Mouse (Mus musculus) E14TG2a.4 (cell line): ENCODE data around the gene Paqr8.

ENCODE experiments used
- CTCF ChIP-seq: conservative IDR thresholded peaks from 2 replicates; pipeline ENCODE4 v1.5.1; 2014; ENCODE audit warnings: low read length
- NANOG ChIP-seq: IDR thresholded peaks from 2 replicates; pipeline ENCODE4 v1.6.1; 2014; ENCODE audit warnings: borderline replicate concordance, low read length, mixed read lengths

- TF ChIP-seq CTCF: no peak
- no peak for TF ChIP-seq NANOG
Measured at GRCm38 (mm10) chr1:20925926-20926325, 35.5 kb downstream of the Paqr8 start.
